Mouse (Mus musculus): Measurements from ENCODE around the gene Zcchc4. TPM values are rescaled to one million over a fixed set of nuclear protein-coding genes. Genes with fewer than 3 reads are reported as not detected.
"Not testable (repeated sequence)": the region's sequence is repeated elsewhere in the genome, so short reads cannot be mapped to it uniquely, and the experiment has no call there.

Gene Zcchc4
- polyA plus RNA-seq, 1 experiment = 4.1 TPM

DNA sequence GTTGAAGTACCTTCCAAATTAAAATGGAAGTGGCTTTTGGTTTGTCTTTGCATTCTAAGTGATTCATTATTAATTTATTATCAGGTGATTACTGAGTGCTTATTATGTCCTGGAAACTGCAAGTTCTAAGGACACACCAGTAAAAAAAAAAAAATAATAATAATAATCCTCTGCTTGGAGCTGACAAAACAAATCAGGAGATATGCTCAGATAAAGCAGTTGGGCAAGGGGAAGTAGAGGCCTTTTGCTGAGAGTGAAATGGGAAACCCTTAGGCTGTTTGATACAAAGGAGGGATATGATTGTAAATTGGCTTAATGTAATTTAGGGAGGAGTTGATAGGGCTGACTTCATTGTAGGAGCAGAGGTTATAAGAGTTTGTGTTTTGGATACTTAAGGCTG lies 28.3 kb upstream of the Zcchc4 start:
- H3K27ac ChIP-seq (ENCODE audit: control insufficient read depth, insufficient read depth, low read depth, low read length) = no peak overlapping the region
- H3K4me1 ChIP-seq (ENCODE audit: control insufficient read depth, insufficient read depth, low read length) = peaks cover 5% of the 10 kb centered on the region; the same call in 1 of the 2 replicates
- TF ChIP-seq POLR2A (IDR thresholded peaks at IDR 0.05; ENCODE audit: control insufficient read depth, low read depth, low read length) (no peak), CTCF (IDR thresholded peaks at IDR 0.05; ENCODE audit: control insufficient read depth, insufficient read depth, insufficient replicate concordance, low read depth, low read length) (no peak)

DNA sequence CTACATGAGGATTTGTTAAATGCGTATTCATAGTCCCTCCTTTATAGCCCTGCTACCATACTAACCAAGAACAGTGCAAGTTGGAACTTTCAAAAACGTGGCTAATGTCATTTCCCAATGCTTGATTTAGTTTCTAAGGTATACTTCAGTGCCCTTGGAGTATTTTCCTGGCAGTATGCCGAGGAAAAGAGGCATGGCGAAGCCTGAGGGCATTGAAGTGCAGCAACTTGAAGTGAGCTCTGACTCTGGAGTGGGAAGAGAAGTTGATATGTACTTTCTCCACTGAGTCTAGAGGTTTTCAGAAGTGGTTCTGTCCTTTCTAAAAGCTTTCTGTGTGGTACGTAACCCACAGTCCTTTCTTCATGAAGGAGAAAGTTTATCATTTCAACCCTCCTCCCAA lies 26.5 kb upstream of the Zcchc4 start:
- no peak for TF ChIP-seq POLR2A (IDR thresholded peaks at IDR 0.05; ENCODE audit: control insufficient read depth, low read depth, low read length)
- no peak for TF ChIP-seq CTCF (IDR thresholded peaks at IDR 0.05; ENCODE audit: control insufficient read depth, insufficient read depth, insufficient replicate concordance, low read depth, low read length)
- no peaks in the 10 kb centered on the region for H3K27me3 ChIP-seq (ENCODE audit: control insufficient read depth, insufficient read depth, low read length)
- no peaks in the 10 kb centered on the region for H3K36me3 ChIP-seq (ENCODE audit: control insufficient read depth, insufficient read depth, low read length)
- H3K27ac ChIP-seq (ENCODE audit: control insufficient read depth, insufficient read depth, low read depth, low read length) = no peak overlapping the region
- no peak overlapping the region for H3K4me3 ChIP-seq (ENCODE audit: control insufficient read depth, low read depth, low read length)
- peaks cover 3% of the 10 kb centered on the region; the same call in 1 of the 2 replicates for H3K4me1 ChIP-seq (ENCODE audit: control insufficient read depth, insufficient read depth, low read length)

More for the DNA sequence above, 28.3 kb upstream of the Zcchc4 start:
- Histone ChIP-seq H3K27me3 (ENCODE audit: control insufficient read depth, insufficient read depth, low read length) (no peaks in the 10 kb centered on the region), H3K36me3 (ENCODE audit: control insufficient read depth, insufficient read depth, low read length) (no peaks in the 10 kb centered on the region), H3K4me3 (ENCODE audit: control insufficient read depth, low read depth, low read length) (no peak overlapping the region)

DNA sequence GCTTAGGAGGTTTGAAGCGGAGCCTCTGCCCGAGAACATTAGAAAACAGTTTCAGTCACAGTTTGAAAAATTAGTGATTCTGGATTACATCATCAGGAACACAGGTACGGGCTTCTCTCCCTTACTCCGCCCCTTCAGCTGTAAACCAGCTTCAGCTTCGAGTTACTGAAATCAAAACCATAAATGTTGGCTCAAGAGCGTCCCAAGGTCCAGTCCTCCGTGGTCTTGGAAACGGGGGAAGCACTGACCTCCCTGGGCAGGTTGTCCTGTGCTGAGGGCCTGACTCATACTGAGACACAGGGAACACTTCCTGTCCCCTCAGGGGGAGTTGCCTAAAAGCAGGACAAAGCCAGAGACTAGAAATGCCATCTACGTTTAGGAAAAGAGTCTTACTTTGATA lies 22.1 kb upstream of the Zcchc4 start:
- Histone ChIP-seq H3K4me1 (ENCODE audit: control insufficient read depth, insufficient read depth, low read length) (no peaks in the 10 kb centered on the region), H3K4me3 (ENCODE audit: control insufficient read depth, low read depth, low read length) (no peak overlapping the region), H3K36me3 (ENCODE audit: control insufficient read depth, insufficient read depth, low read length) (no peaks in the 10 kb centered on the region), H3K27ac (ENCODE audit: control insufficient read depth, insufficient read depth, low read depth, low read length) (no peak overlapping the region), H3K27me3 (ENCODE audit: control insufficient read depth, insufficient read depth, low read length) (no peaks in the 10 kb centered on the region)
- no peak for TF ChIP-seq POLR2A (IDR thresholded peaks at IDR 0.05; ENCODE audit: control insufficient read depth, low read depth, low read length)
- TF ChIP-seq CTCF (IDR thresholded peaks at IDR 0.05; ENCODE audit: control insufficient read depth, insufficient read depth, insufficient replicate concordance, low read depth, low read length) = no peak

DNA sequence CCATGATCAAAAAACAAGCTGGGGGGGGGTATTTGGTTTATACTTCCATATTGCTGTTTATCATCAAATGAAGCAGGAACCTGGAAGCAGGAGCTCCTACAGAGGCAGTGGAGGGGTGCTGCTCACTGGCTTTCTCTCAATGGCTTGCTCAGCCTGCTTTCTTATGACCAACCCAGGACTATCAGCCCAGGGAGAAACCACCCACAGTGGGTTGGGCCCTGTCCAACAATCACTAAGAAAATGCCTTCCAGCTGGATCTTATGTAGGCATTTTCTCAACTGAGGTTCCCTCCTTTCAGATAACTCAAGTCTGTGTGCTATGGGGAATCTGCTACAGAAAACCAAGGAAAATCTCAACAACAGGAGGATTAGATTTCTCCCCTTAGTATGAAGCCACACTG lies 21.0 kb upstream of the Zcchc4 start:
- Histone ChIP-seq H3K4me1 (ENCODE audit: control insufficient read depth, insufficient read depth, low read length) (no peaks in the 10 kb centered on the region), H3K36me3 (ENCODE audit: control insufficient read depth, insufficient read depth, low read length) (no peaks in the 10 kb centered on the region), H3K4me3 (ENCODE audit: control insufficient read depth, low read depth, low read length) (no peak overlapping the region), H3K27me3 (ENCODE audit: control insufficient read depth, insufficient read depth, low read length) (no peaks in the 10 kb centered on the region), H3K27ac (ENCODE audit: control insufficient read depth, insufficient read depth, low read depth, low read length) (no peak overlapping the region)
- no peak for TF ChIP-seq POLR2A (IDR thresholded peaks at IDR 0.05; ENCODE audit: control insufficient read depth, low read depth, low read length)
- TF ChIP-seq CTCF (IDR thresholded peaks at IDR 0.05; ENCODE audit: control insufficient read depth, insufficient read depth, insufficient replicate concordance, low read depth, low read length) = no peak

DNA sequence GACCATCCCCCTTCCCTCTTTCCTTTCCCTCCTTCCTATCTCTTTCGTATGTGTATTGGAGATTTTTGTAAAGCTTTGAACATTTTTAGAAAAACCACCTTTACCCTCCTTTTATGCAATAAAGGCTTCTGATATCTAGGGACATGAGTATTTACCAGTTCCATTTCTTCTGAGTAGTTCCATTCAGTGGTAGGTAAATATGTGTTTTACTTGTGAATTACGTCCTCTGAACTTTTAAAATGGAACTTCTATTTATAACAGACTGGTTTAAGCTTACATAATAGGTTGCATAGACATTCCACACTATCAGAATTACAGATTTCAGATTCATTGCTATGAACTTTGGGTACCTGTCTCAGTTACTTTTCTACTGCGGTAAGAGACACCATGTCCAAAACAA lies 19.9 kb upstream of the Zcchc4 start:
- Histone ChIP-seq H3K36me3 (ENCODE audit: control insufficient read depth, insufficient read depth, low read length) (no peaks in the 10 kb centered on the region), H3K27ac (ENCODE audit: control insufficient read depth, insufficient read depth, low read depth, low read length) (no peak overlapping the region), H3K4me3 (ENCODE audit: control insufficient read depth, low read depth, low read length) (no peak overlapping the region), H3K4me1 (ENCODE audit: control insufficient read depth, insufficient read depth, low read length) (no peaks in the 10 kb centered on the region), H3K27me3 (ENCODE audit: control insufficient read depth, insufficient read depth, low read length) (no peaks in the 10 kb centered on the region)
- TF ChIP-seq POLR2A (IDR thresholded peaks at IDR 0.05; ENCODE audit: control insufficient read depth, low read depth, low read length) (no peak), CTCF (IDR thresholded peaks at IDR 0.05; ENCODE audit: control insufficient read depth, insufficient read depth, insufficient replicate concordance, low read depth, low read length) (no peak)

DNA sequence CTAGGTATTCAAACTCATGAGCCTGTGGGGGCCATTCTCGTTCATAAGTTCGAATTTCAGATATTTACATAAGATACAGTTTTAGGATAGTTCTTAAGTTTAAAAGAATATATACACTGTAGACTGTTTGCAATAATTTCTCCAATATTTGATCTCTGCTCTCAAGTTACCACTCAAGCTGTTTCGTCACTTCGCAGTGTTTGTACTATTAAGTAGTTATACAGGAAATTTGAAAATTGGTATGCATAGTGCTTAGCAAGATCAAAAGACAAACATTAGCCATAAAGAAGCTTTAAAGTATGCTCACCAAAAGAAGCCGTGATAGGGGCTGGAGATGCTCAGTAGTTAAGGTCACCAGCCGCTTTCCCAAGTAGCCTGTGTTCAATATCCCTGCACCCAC lies 19.2 kb upstream of the Zcchc4 start:
- Histone ChIP-seq H3K27ac (ENCODE audit: control insufficient read depth, insufficient read depth, low read depth, low read length) (no peak overlapping the region), H3K27me3 (ENCODE audit: control insufficient read depth, insufficient read depth, low read length) (no peaks in the 10 kb centered on the region), H3K4me1 (ENCODE audit: control insufficient read depth, insufficient read depth, low read length) (no peaks in the 10 kb centered on the region), H3K4me3 (ENCODE audit: control insufficient read depth, low read depth, low read length) (no peak overlapping the region), H3K36me3 (ENCODE audit: control insufficient read depth, insufficient read depth, low read length) (no peaks in the 10 kb centered on the region)
- TF ChIP-seq POLR2A (IDR thresholded peaks at IDR 0.05; ENCODE audit: control insufficient read depth, low read depth, low read length) (no peak), CTCF (IDR thresholded peaks at IDR 0.05; ENCODE audit: control insufficient read depth, insufficient read depth, insufficient replicate concordance, low read depth, low read length) (no peak)

DNA sequence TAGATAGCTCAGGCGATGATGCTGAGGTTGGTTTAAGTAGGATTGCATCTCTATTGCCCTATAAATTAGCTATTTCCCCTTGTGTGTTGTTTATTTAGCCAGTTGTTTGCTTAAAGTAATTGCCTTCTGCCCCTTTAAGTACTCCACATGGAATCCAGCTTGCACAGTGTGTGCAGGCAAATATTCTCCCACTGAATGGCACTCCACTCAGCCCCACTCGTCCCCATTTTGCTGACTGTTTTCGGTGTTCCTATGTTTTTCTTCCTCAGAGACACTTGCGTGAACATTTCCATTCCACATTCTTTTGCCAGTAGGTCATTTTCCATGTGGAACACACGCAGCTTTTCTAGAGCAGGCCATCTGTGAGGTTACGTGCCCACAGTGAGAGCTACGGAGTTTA lies 12.6 kb upstream of the Zcchc4 start:
- TF ChIP-seq POLR2A (IDR thresholded peaks at IDR 0.05; ENCODE audit: control insufficient read depth, low read depth, low read length) (no peak), CTCF (IDR thresholded peaks at IDR 0.05; ENCODE audit: control insufficient read depth, insufficient read depth, insufficient replicate concordance, low read depth, low read length) (no peak)

DNA sequence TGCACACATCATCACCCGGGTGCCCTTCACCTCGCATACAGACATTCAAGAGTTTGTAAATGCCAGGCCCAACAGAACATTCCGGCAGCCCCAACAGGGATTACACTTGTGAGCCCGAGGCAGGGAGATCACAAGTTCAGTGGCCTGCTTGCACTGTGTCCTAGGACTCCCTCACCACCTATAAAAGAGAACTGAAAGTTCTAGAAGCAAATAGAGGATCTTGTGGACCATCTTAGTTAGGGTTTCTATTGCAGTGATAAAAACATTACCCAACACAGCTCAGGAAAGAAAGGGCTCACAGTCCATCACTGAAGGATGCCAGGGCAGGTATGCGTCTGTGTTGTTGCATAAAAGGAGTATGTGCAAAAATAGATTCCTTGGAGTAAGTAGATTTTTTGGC lies 942 bp upstream of the Zcchc4 start:
- no peaks in the 10 kb centered on the region for H3K36me3 ChIP-seq (ENCODE audit: control insufficient read depth, insufficient read depth, low read length)
- no peak for TF ChIP-seq CTCF (IDR thresholded peaks at IDR 0.05; ENCODE audit: control insufficient read depth, insufficient read depth, insufficient replicate concordance, low read depth, low read length)
- TF ChIP-seq POLR2A (IDR thresholded peaks at IDR 0.05; ENCODE audit: control insufficient read depth, low read depth, low read length) = no peak
- H3K27ac ChIP-seq (ENCODE audit: control insufficient read depth, insufficient read depth, low read depth, low read length) = no peak overlapping the region
- H3K4me3 ChIP-seq (ENCODE audit: control insufficient read depth, low read depth, low read length) = no peak overlapping the region
- no peaks in the 10 kb centered on the region for H3K4me1 ChIP-seq (ENCODE audit: control insufficient read depth, insufficient read depth, low read length)
- H3K27me3 ChIP-seq (ENCODE audit: control insufficient read depth, insufficient read depth, low read length) = no peaks in the 10 kb centered on the region

More for the DNA sequence above, 12.6 kb upstream of the Zcchc4 start:
- H3K4me1 ChIP-seq (ENCODE audit: control insufficient read depth, insufficient read depth, low read length) = no peaks in the 10 kb centered on the region
- no peak overlapping the region for H3K27ac ChIP-seq (ENCODE audit: control insufficient read depth, insufficient read depth, low read depth, low read length)
- no peaks in the 10 kb centered on the region for H3K27me3 ChIP-seq (ENCODE audit: control insufficient read depth, insufficient read depth, low read length)
- no peak overlapping the region for H3K4me3 ChIP-seq (ENCODE audit: control insufficient read depth, low read depth, low read length)
- H3K36me3 ChIP-seq (ENCODE audit: control insufficient read depth, insufficient read depth, low read length) = peaks cover 2% of the 10 kb centered on the region; the same call in 1 of the 2 replicates

DNA sequence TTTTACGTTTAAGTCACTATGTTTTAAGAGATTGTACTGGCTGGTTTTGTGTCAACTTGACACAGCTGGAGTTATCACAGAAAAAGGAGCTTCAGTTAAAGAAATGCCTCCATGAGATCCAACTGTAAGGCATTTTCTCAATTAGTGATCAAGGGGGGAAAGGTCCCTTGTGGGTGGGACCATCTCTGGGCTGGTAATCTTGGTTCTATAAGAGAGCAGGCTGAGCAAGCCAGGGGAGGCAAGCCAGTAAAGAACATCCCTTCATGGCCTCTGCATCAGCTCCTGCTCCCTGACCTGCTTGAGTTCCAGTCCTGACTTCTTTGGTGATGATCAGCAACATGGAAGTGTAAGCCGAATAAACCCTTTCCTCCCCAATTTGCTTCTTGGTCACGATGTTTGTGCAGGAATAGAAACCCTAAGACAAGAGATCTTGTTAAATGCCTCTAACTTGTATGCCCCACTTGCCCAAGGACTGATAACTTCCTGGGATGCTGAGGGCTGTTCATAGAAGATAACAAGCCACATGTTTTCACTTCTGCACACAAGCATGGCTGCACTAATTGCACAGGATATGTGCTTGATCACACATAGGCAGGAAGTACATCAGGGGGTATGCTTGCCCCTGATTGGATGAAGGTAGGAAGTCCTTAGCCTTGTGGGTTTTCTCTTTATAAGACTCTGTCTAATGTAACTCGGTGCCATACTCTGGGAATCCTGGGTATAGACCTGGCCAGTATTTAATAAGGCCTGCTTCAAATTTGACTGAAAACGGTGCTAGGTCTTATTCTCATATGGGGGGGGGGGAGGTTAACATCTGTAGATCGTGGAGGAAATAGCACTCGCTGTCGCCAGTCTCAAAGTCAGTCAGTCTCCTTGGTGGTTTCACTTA lies 1.5 kb downstream of the Zcchc4 start:
- H3K27me3 ChIP-seq (ENCODE audit: control insufficient read depth, insufficient read depth, low read length); H3K4me3 ChIP-seq (ENCODE audit: control insufficient read depth, low read depth, low read length); H3K27ac ChIP-seq (ENCODE audit: control insufficient read depth, insufficient read depth, low read depth, low read length); H3K36me3 ChIP-seq (ENCODE audit: control insufficient read depth, insufficient read depth, low read length); H3K4me1 ChIP-seq (ENCODE audit: control insufficient read depth, insufficient read depth, low read length): not testable (repeated sequence)

All from testis, adult 2 months (tissue).